Mouse (Mus musculus) midbrain, embryonic 12.5 days (tissue): ENCODE measurements at regions not wholly inside any gene's neighbourhood (a gene's known extent, or its start where the extent isn't known, plus 50 kb on each side); places are given as distances from the start of the nearest gene placed in this dataset.
A peak's percentile ranks its signal among the peaks of the same experiment; 100 is the strongest.
"Not testable (repeated sequence)": the region's sequence is repeated elsewhere in the genome, so short reads cannot be mapped to it uniquely, and the experiment has no call there.

ENCODE experiments used
- ATAC-seq: fragments of 200-750 bp; cut with Nextera tagmentation; 2 replicates; pipeline ENCODE4 v1.8.0; 2017; ENCODE audit warnings: low read depth, moderate TSS enrichment, moderate library complexity; ENCODE audit not compliant: low FRiP score
- H3K27ac ChIP-seq: fragments of 300-500 bp; sonication (generic); replicated peaks from 2 replicates; pipeline ENCODE4 v1.5.1; 2016; ENCODE audit warnings: mild to moderate bottlenecking
- H3K27me3 ChIP-seq: fragments of 300-500 bp; sonication (generic); 2 replicates; pipeline ENCODE4 v1.6.1; 2016; ENCODE audit warnings: mild to moderate bottlenecking
- H3K36me3 ChIP-seq: fragments of 300-500 bp; sonication (generic); 2 replicates; pipeline ENCODE4 v1.6.1; 2016
- H3K4me1 ChIP-seq: fragments of 300-500 bp; sonication (generic); 2 replicates; pipeline ENCODE4 v1.6.1; 2016
- H3K4me2 ChIP-seq: fragments of 300-500 bp; sonication (generic); replicated peaks from 2 replicates; pipeline ENCODE4 v1.6.1; 2016; ENCODE audit warnings: mild to moderate bottlenecking, moderate library complexity
- H3K4me3 ChIP-seq: fragments of 300-500 bp; sonication (generic); 2 replicates; pipeline ENCODE4 v1.5.1; 2016; ENCODE audit warnings: mild to moderate bottlenecking
- H3K9ac ChIP-seq: fragments of 300-500 bp; sonication (generic); replicated peaks from 2 replicates; pipeline ENCODE4 v1.6.1; 2016; ENCODE audit warnings: mild to moderate bottlenecking, moderate library complexity
- H3K9me3 ChIP-seq: fragments of 300-500 bp; sonication (generic); 2 replicates; pipeline ENCODE4 v1.6.1; 2016; ENCODE audit warnings: mild to moderate bottlenecking
- WGBS: fragments of 180-500 bp; shearing (Covaris S2); methylation state at CpG from one replicate; pipeline ENCODE4 v1.1.7; 2016; 5-methylcytosine and 5-hydroxymethylcytosine counted together

GRCm38 (mm10) chr17:83052613-83053140 is 162.4 kb upstream of the Pkdcc start:
- H3K4me1 ChIP-seq: peaks cover 10% of the 10 kb centered on the region; the same call in 1 of the 2 replicates
- peaks cover 31% of the 10 kb centered on the region for H3K27me3 ChIP-seq
- H3K36me3 ChIP-seq: no peaks in the 10 kb centered on the region
- no peak for ATAC-seq
- no peak overlapping the region for H3K9ac ChIP-seq
- 64% methylated on average over 6 of the region's 6 CpGs for WGBS
- no peak overlapping the region for H3K27ac ChIP-seq
- H3K4me2 ChIP-seq: no peak overlapping the region
- H3K9me3 ChIP-seq: no peaks in the 10 kb centered on the region
- H3K4me3 ChIP-seq: no peak overlapping the region

GRCm38 (mm10) chr17:83057832-83058231 is 157.3 kb upstream of the Pkdcc start:
- no peak overlapping the region for H3K27ac ChIP-seq
- H3K9ac ChIP-seq: no peak overlapping the region
- H3K27me3 ChIP-seq: peaks cover 6% of the 10 kb centered on the region; the same call in 1 of the 2 replicates
- ATAC-seq: no peak
- no peak overlapping the region for H3K4me2 ChIP-seq
- 0 out of 2 replicates have a peak, but pooled peaks cover 2% of the 10 kb centered on the region for H3K4me1 ChIP-seq
- 63% methylated on average over 3 of the region's 3 CpGs for WGBS
- no peaks in the 10 kb centered on the region for H3K36me3 ChIP-seq
- no peaks in the 10 kb centered on the region for H3K9me3 ChIP-seq
- H3K4me3 ChIP-seq: no peak overlapping the region

GRCm38 (mm10) chr17:83061843-83062242 is 153.2 kb upstream of the Pkdcc start:
- H3K27me3 ChIP-seq: peaks cover 26% of the 10 kb centered on the region
- WGBS: 66% methylated on average over 6 of the region's 6 CpGs

GRCm38 (mm10) chr17:83063848-83064247 is 151.2 kb upstream of the Pkdcc start:
- H3K36me3 ChIP-seq: no peaks in the 10 kb centered on the region

More at GRCm38 (mm10) chr17:83061843-83062242, 153.2 kb upstream of the Pkdcc start:
- no peak for ATAC-seq
- H3K4me2 ChIP-seq: no peak overlapping the region
- H3K9me3 ChIP-seq: no peaks in the 10 kb centered on the region
- no peak overlapping the region for H3K27ac ChIP-seq
- no peak overlapping the region for H3K9ac ChIP-seq
- H3K4me3 ChIP-seq: no peak overlapping the region
- H3K36me3 ChIP-seq: no peaks in the 10 kb centered on the region
- 0 out of 2 replicates have a peak, but pooled peaks cover 2% of the 10 kb centered on the region for H3K4me1 ChIP-seq

GRCm38 (mm10) chr17:83064376-83064775 is 150.7 kb upstream of the Pkdcc start:
- H3K4me2 ChIP-seq, H3K9ac ChIP-seq, H3K27ac ChIP-seq, H3K9me3 ChIP-seq, H3K36me3 ChIP-seq, H3K4me3 ChIP-seq, H3K4me1 ChIP-seq, ATAC-seq: not testable (repeated sequence)
- 26% methylated on average over 12 of the region's 12 CpGs for WGBS
- H3K27me3 ChIP-seq: peaks cover 32% of the 10 kb centered on the region

More at GRCm38 (mm10) chr17:83063848-83064247, 151.2 kb upstream of the Pkdcc start:
- Histone ChIP-seq H3K4me3 (no peak overlapping the region), H3K4me2 (no peak overlapping the region), H3K27ac (no peak overlapping the region), H3K9me3 (no peaks in the 10 kb centered on the region), H3K27me3 (peaks cover 27% of the 10 kb centered on the region), H3K9ac (no peak overlapping the region), H3K4me1 (0 out of 2 replicates have a peak, but pooled peaks cover 2% of the 10 kb centered on the region)
- WGBS: 35% methylated on average over 4 of the region's 4 CpGs
- ATAC-seq: no peak

- no peak for ATAC-seq
- Histone ChIP-seq H3K9ac (no peak overlapping the region), H3K4me3 (no peak overlapping the region), H3K27me3 (peaks cover 71% of the 10 kb centered on the region), H3K4me2 (no peak overlapping the region), H3K27ac (no peak overlapping the region), H3K4me1 (no peaks in the 10 kb centered on the region), H3K36me3 (no peaks in the 10 kb centered on the region), H3K9me3 (no peaks in the 10 kb centered on the region)
- WGBS: 76% methylated on average over 4 of the region's 4 CpGs
Measured at GRCm38 (mm10) chr17:83069246-83069645, 145.8 kb upstream of the Pkdcc start.

GRCm38 (mm10) chr17:83071746-83072145 is 143.3 kb upstream of the Pkdcc start:
- 85% methylated on average over 6 of the region's 6 CpGs for WGBS
- H3K27me3 ChIP-seq: peaks cover 59% of the 10 kb centered on the region

GRCm38 (mm10) chr17:83072175-83072574 is 142.9 kb upstream of the Pkdcc start:
- Histone ChIP-seq H3K4me2 (no peak overlapping the region), H3K4me3 (no peak overlapping the region), H3K36me3 (no peaks in the 10 kb centered on the region), H3K9me3 (no peaks in the 10 kb centered on the region), H3K27me3 (peaks cover 60% of the 10 kb centered on the region), H3K27ac (no peak overlapping the region), H3K9ac (no peak overlapping the region), H3K4me1 (no peaks in the 10 kb centered on the region)
- no peak for ATAC-seq
- 75% methylated on average over 4 of the region's 4 CpGs for WGBS

More at GRCm38 (mm10) chr17:83071746-83072145, 143.3 kb upstream of the Pkdcc start:
- Histone ChIP-seq H3K9ac (no peak overlapping the region), H3K9me3 (no peaks in the 10 kb centered on the region), H3K4me1 (no peaks in the 10 kb centered on the region), H3K36me3 (no peaks in the 10 kb centered on the region), H3K27ac (no peak overlapping the region), H3K4me3 (no peak overlapping the region), H3K4me2 (no peak overlapping the region)
- no peak for ATAC-seq

GRCm38 (mm10) chr17:83074893-83075292 is 140.2 kb upstream of the Pkdcc start:
- Histone ChIP-seq H3K4me3 (no peak overlapping the region), H3K4me1 (peaks cover 12% of the 10 kb centered on the region), H3K27ac (no peak overlapping the region), H3K9ac (no peak overlapping the region), H3K9me3 (no peaks in the 10 kb centered on the region), H3K36me3 (no peaks in the 10 kb centered on the region), H3K4me2 (no peak overlapping the region), H3K27me3 (peaks cover 69% of the 10 kb centered on the region)
- 61% methylated on average over 5 of the region's 5 CpGs for WGBS
- no peak for ATAC-seq

- no peaks in the 10 kb centered on the region for H3K9me3 ChIP-seq
- no peaks in the 10 kb centered on the region for H3K36me3 ChIP-seq
- H3K4me1 ChIP-seq: peaks cover 12% of the 10 kb centered on the region
- no peak for ATAC-seq
- H3K4me3 ChIP-seq: no peak overlapping the region
- no peak overlapping the region for H3K27ac ChIP-seq
- 32% methylated on average over 17 of the region's 17 CpGs for WGBS
- no peak overlapping the region for H3K9ac ChIP-seq
- H3K27me3 ChIP-seq: peaks cover 76% of the 10 kb centered on the region
- H3K4me2 ChIP-seq: peak overlapping the region; percentile 15; the same call in 1 of the 2 replicates
Measured at GRCm38 (mm10) chr17:83077737-83078600, 137.1 kb upstream of the Pkdcc start.

- Histone ChIP-seq H3K4me2 (peak overlapping the region; percentile 15; the same call in 1 of the 2 replicates), H3K27ac (no peak overlapping the region), H3K4me3 (no peak overlapping the region), H3K4me1 (peaks cover 14% of the 10 kb centered on the region), H3K9ac (no peak overlapping the region), H3K36me3 (no peaks in the 10 kb centered on the region), H3K27me3 (peaks cover 76% of the 10 kb centered on the region), H3K9me3 (no peaks in the 10 kb centered on the region)
- 20% methylated on average over 19 of the region's 19 CpGs for WGBS
- ATAC-seq: peak; percentile 41; the same call in 1 of the 2 replicates
Measured at GRCm38 (mm10) chr17:83078601-83079360, 136.3 kb upstream of the Pkdcc start.

GRCm38 (mm10) chr17:83079361-83079685 is 135.8 kb upstream of the Pkdcc start:
- ATAC-seq: no peak
- WGBS: 78% methylated on average over 7 of the region's 7 CpGs
- no peaks in the 10 kb centered on the region for H3K9me3 ChIP-seq
- no peak overlapping the region for H3K27ac ChIP-seq
- no peak overlapping the region for H3K4me3 ChIP-seq
- H3K9ac ChIP-seq: no peak overlapping the region
- no peak overlapping the region for H3K4me2 ChIP-seq
- peaks cover 14% of the 10 kb centered on the region for H3K4me1 ChIP-seq
- peaks cover 76% of the 10 kb centered on the region for H3K27me3 ChIP-seq
- no peaks in the 10 kb centered on the region for H3K36me3 ChIP-seq
